Mouse (Mus musculus) fibroblast of lung, adult 2 months (primary cell): ENCODE results near the gene Zfp1.

ENCODE experiments used
- DNase-seq: peaks from one replicate; pipeline ENCODE4 v3.0.0-alpha.2; 2011; ENCODE audit warnings: low read depth

Gene Zfp1

GRCm38 (mm10) chr8:111643264-111644141 lies at the start of gene Zfp1:
Zfp1 (plus strand) TSS chr8:111643401.
- peak; percentile 89 for DNase-seq

DNA sequence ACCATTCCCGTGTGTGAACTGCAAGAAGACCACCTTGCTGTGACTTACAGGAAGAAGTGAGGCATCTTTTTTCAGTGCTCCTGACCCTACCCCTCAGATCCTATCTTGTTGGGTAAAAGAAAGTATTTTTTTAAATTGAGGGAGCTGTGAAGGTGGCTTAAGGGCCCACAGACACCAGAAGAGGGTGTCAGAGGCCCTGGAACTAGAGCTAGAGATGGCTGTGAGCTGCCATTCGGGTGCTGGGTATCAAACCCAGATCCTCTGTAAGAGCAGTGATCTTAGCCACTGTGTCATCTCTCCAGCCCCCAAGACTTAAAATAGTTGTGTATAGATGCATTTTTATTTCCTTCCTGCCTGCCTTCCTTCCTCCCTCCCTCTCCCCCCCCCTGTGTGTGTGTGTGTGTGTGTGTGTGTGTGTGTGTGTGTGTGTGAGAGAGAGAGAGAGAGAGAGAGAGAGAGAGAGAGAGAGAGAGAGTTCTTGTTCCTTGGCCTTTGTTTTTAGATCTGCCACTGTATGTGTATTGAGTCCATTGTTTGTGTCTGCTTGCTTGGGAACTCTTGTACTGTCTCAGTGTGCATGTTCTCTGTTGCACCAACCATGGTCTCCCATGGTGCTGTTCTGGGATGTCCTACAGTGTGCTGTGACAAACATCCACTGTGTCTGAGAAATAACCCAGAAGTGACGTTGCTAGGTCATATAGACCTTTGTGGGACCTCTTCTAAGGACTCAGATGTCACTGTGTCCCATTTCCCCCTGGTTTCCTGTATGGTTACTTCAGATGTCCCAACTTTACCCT lies 49.0 kb upstream of the Zfp1 start:
- DNase-seq: no peak

DNA sequence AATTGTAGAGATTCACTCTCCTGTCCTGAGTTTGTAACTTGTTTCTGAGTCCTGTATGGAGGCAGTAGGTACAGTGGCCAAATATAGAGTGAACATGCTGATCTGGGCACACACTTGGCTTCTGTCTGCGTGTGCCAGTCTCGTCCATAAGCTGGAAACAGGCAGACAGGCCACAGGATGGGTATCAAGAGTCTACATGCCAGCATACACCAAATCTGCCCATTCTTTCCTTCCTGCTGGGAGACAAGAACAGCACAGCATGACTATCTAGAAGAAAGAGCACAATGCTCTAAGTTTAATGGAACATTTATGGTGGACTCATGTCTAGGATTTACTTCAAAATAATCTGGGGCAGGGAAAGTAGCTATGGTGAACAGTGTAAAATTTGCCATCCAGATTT lies 48.2 kb upstream of the Zfp1 start:
- no peak for DNase-seq

- no peak for DNase-seq
Observed at GRCm38 (mm10) chr8:111595712-111596484, 47.3 kb upstream of the Zfp1 start.

- DNase-seq: no peak
Observed at GRCm38 (mm10) chr8:111596485-111596821, 46.7 kb upstream of the Zfp1 start.

- peak; percentile 56 for DNase-seq
Observed at GRCm38 (mm10) chr8:111597310-111597709, 45.9 kb upstream of the Zfp1 start.

GRCm38 (mm10) chr8:111599707-111600444 lies 43.3 kb upstream of the Zfp1 start:
- no peak for DNase-seq

DNA sequence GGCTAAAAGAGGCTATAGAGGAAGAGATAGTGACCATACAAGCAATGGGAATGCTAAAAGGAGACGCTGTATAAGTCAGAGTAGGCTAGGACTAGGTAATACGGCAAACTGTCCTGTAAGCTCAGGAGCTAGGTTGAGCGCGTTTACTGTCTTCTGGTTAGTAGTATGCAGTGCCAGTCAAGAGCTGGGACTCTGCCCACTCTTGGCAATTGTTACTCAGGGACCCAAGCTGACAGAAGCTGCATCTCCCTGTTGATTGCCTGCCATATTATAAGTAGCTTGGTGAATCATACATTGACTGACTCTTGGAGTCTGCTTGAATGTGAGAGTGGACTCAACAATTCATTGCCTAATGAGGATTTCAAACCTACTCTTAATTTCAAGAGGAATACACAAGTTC lies 41.2 kb upstream of the Zfp1 start:
- no peak for DNase-seq

- DNase-seq: no peak
Observed at GRCm38 (mm10) chr8:111604986-111605385, 38.2 kb upstream of the Zfp1 start.

GRCm38 (mm10) chr8:111606961-111607360 lies 36.2 kb upstream of the Zfp1 start:
- no peak for DNase-seq

DNA sequence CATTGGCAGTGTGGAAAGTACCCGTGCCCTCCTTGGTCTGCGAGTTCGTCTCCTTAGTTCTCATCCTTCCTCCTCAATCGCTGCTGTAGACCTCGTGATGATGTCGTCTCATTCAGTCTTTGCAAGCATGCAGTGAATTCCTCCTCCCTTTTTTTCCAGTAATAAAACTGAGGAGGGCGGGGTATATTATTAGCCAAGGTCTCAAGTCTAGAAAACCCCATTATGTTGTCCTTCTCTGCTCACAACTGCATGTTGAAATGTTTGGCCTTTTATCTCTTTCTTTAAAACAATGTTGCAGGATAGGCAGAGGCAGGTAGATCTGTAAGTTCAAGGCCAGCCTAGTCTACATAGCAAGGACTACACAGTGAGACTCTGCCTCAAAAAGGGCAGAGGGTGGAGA lies 35.8 kb upstream of the Zfp1 start:
- DNase-seq: no peak

DNA sequence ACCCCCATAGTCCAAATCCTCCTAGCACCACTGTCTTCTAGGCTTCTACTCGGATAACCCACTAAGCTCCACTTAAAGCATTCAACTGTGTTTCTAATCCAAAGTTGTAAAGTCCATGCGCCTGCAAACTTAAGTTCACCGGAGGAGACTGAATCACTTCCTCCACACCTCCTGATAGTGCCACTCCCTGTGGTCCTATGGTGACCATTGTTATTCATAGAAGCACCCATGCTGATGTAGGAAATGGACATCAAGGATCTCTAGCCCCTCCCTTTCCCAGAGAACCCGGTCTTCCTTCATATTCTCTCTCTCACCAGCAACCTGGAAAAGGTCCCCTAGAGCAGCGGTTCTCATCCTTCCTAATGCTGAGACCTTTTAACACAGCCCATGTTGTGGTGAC lies 30.0 kb upstream of the Zfp1 start:
- DNase-seq: no peak

GRCm38 (mm10) chr8:111614786-111615701 lies 28.2 kb upstream of the Zfp1 start:
- no peak for DNase-seq

DNA sequence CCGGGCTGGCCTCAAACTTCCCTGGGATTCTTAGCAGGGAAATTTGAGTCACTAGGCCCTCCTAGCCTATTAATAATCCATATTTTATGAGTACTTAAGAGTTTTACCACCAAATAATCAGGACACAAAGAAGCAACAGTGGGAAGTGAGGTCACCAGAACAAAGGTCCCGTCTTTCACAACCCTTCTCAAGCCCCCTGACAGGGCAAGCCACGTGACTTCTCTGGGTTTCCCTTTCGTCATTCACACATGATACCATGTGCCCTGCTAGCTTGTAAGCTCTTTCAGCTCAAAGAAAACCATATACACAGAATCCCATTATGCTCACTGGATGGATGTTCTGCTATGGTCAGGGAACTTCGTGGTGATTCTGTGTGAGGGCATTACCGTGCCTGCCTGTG lies 25.4 kb upstream of the Zfp1 start:
- no peak for DNase-seq

- no peak for DNase-seq
Observed at GRCm38 (mm10) chr8:111618273-111618672, 24.9 kb upstream of the Zfp1 start.

GRCm38 (mm10) chr8:111619936-111620335 lies 23.3 kb upstream of the Zfp1 start:
- peak; percentile 59 for DNase-seq

DNA sequence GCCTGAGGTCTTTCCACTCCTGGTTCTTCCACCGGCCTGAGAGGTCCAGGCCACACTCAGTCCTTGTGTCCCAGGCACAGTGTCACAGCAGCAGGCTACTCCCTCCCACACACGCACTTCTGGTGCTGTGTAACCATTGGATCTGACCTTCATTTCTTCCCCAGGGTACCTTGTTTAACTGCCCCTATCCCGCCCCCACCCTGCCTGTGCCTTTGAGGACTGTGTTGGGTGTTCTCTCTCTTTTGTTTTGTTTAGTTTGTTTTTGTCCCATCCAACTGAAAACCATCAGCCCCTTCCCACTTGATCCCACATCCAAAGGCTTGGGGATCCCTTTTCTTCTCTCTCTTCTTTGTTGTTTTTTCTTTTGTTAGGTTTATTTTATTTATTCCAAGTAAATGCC lies 21.1 kb upstream of the Zfp1 start:
- DNase-seq: no peak

DNA sequence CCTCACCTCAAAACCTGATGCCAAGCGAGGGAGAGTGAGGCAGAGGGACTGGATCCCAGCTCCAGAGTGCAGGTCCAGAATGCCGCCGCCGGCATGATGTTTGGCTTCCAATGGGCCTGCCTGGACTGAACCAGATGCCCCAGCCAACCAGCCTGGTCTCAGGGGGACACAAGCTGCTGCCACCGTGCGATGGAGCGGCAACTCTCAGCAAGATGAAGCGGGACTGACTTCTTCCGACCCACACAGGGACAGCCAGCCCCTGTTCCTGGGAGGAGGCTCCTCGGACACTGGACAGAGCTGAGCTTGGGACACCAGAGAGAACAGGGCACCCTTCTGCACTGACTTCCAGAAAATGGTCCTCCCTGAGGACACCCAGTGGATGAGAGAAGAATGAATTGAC lies 20.6 kb upstream of the Zfp1 start:
- no peak for DNase-seq

DNA sequence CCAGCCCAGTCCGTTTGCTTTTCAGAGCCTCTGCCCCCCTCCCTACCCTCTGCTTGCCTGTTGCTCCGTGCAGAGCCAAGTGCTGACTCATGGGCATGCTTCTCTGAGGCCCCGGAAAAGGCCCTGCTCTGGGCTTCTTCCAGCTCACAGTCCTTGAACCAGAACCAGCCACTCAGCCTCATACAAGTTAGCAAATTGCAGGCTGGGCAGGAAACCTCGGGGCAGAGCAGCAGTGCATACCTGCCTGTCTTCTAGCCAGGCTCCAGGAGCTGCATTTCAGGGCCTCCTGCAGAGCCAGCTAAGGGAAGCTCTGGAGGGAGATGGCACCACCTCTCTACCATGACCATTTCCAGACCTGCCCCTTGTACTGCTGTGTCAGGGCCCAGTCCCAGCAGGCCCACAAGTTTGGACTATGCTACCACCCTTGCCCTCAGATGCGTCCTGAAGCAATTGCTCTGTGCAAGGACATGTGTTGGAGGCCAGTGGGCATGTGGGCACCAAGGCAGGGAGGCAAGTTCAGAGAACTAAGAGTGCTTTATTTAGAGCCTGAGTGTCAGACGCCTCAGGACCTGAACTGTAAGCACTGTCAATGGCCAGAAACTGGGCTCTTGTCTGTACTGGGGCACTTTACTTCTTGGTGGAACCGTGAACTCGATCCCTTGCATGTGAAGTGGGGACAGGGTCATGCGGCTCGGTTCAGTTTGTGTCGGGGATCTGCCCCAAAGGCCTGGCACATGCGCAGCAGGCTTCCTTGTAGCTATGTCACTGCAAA lies 18.9 kb upstream of the Zfp1 start:
- DNase-seq: peak; percentile 70

DNA sequence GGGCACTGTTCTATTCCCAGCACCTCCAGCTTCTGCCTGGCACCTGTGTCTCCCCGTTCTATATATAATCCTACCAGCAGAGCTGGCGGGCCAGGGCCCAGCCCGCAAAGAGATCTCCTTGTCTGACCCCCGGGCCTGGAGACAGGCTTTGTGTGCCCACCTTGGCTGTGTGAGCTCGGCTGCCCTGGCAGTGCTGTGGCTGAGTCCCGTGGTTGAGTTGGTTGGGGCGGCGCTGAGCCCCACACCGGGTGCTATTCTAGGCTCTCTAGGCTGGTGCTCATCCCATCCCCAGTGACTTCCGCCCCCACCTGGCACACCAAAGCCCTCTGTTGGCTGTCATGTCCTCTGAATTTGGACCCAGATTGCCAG lies 18.4 kb upstream of the Zfp1 start:
- no peak for DNase-seq
